Mouse (Mus musculus): ENCODE data around the gene Zbtb4.

- TF ChIP-seq CTCF (IDR thresholded peaks at IDR 0.05 in 2 of 3, conservative IDR thresholded peaks at IDR 0.05 in 1 of 3; ENCODE audit: control insufficient read depth in 1 of 3, insufficient read depth in 1 of 3, low read depth in 2 of 3, low read length in 3 of 3, poor library complexity in 1 of 3, severe bottlenecking in 1 of 3) (no peak), MEF2A (IDR thresholded peaks at IDR 0.05; ENCODE audit: extremely low read depth, insufficient replicate concordance, low read depth, low read length, poor library complexity, severe bottlenecking) (no peak), EP300 (IDR thresholded peaks at IDR 0.05; ENCODE audit: low read depth in 1 of 2, low read length in 2 of 2) (no peak), MYC (IDR thresholded peaks at IDR 0.05; ENCODE audit: low read depth, low read length) (no peak)
These were observed 13.0 kb upstream of the Zbtb4 start for GRCm38 (mm10) chr11:69752686-69753085.

Measured in MEL (cell line).